Mouse (Mus musculus): Measurements from ENCODE around the gene Tmem158. TPM values are rescaled to one million over a fixed set of nuclear protein-coding genes. Genes with fewer than 3 reads are reported as not detected.

The Tmem158 gene
- polyA plus RNA-seq (2015; fragmentation: Illumina TruSeq; extraction: RNeasy Lipid Tissue Mini Kit (QIAGEN cat#74804); ENCODE audit: insufficient read depth, low replicate concordance): 1.7 TPM

DNA sequence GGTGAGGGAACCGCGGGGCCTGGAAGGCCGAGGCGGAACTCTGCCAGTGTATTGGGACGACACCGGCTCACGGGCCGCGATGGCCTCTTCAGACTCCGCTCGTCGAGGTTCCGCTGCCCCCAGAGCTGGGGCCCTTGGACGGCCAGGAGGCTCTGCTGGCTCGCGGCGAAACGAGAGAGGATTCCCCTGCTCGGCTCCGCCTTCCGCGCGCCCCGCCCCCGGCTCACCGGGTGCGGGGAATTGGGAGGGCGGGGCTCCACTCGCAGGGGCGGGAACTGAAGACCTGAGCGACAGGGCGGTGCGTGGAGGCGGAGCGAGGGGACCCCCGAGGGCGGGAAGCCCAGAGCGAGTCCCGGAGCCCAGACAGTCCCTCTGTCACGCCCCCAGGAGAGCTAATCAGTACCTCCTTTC is at the start of gene Tmem158:
Tmem158 (minus strand) TSS at position 154 of the 411 bp plus-strand sequence.

DNA sequence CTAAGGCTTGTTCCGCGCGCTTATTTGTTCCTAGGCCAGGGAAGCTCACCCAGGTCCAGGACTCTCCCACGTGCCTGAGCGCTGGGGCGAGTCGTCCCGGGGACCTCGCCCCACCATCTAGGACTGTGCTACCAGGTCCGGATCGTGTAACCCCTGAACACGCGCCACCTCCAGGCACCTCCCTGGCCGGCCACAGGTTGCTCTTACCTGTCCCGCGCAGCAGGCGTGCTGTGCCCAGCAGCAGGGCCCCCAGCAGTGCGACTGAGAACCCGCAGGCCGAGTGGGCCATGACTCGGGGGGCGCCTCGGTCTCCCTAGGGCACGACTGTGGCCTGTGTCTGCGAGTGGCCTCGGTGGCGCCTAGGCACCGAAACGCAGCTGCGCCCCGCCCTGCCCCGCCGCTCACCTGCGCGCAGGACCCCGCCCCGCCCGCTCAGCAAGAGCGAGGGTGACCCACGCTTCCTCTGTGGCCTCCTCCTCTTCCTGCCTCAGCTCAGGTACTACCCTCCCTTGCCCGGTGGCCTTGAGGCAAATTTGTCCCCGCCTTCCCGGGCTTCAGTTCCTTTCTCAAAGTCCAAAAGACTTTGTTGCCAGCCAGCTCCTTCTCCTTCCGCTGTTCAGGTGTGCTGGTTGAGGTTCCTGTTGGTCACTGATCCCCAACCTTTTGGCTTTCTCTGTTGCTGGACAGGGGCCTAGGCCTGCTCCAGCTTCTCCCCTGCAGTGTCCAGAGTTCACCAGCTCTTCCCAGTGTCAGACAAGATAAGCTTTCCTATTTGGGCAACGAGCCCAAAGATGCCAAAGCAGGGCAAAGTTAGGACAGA is 44.7 kb downstream of the Tmem158 start, which contains the start of gene Cdcp1:
Cdcp1 (minus strand) TSS at position 418 of the 820 bp plus-strand sequence.

Other genes with a start within 250 kb of the Tmem158 start
- 14.8 TPM for gene Tmem42, start 239.4 kb downstream of the Tmem158 start, polyA plus RNA-seq (2015; fragmentation: Illumina TruSeq; extraction: RNeasy Lipid Tissue Mini Kit (QIAGEN cat#74804); ENCODE audit: insufficient read depth, low replicate concordance)
- 0.76 TPM for gene Tgm4, start 226.0 kb downstream of the Tmem158 start, polyA plus RNA-seq (2015; fragmentation: Illumina TruSeq; extraction: RNeasy Lipid Tissue Mini Kit (QIAGEN cat#74804); ENCODE audit: insufficient read depth, low replicate concordance)
- 42.2 TPM for gene Zdhhc3, start 147.6 kb downstream of the Tmem158 start, polyA plus RNA-seq (2015; fragmentation: Illumina TruSeq; extraction: RNeasy Lipid Tissue Mini Kit (QIAGEN cat#74804); ENCODE audit: insufficient read depth, low replicate concordance)
- gene Exosc7, start 147.5 kb downstream of the Tmem158 start, polyA plus RNA-seq (2015; fragmentation: Illumina TruSeq; extraction: RNeasy Lipid Tissue Mini Kit (QIAGEN cat#74804); ENCODE audit: insufficient read depth, low replicate concordance): 59.8 TPM
- gene Clec3b, start 109.8 kb downstream of the Tmem158 start, polyA plus RNA-seq (2015; fragmentation: Illumina TruSeq; extraction: RNeasy Lipid Tissue Mini Kit (QIAGEN cat#74804); ENCODE audit: insufficient read depth, low replicate concordance): 1.1 TPM
- gene Cdcp1, start 44.7 kb downstream of the Tmem158 start, polyA plus RNA-seq (2015; fragmentation: Illumina TruSeq; extraction: RNeasy Lipid Tissue Mini Kit (QIAGEN cat#74804); ENCODE audit: insufficient read depth, low replicate concordance): 3.6 TPM
- gene Lars2, start 106.2 kb upstream of the Tmem158 start, polyA plus RNA-seq (2015; fragmentation: Illumina TruSeq; extraction: RNeasy Lipid Tissue Mini Kit (QIAGEN cat#74804); ENCODE audit: insufficient read depth, low replicate concordance): 27.4 TPM
- gene Limd1, start 217.9 kb upstream of the Tmem158 start, polyA plus RNA-seq (2015; fragmentation: Illumina TruSeq; extraction: RNeasy Lipid Tissue Mini Kit (QIAGEN cat#74804); ENCODE audit: insufficient read depth, low replicate concordance): 68.4 TPM

Data from spleen, adult 10 weeks (tissue).